Mouse (Mus musculus): ENCODE measurements around the gene C2. TPM values are rescaled to one million over a fixed set of nuclear protein-coding genes. Genes with fewer than 3 reads are reported as not detected.

C2 gene
- polyA plus RNA-seq, 1 experiment from 2014 or later: 0.86 TPM

DNA sequence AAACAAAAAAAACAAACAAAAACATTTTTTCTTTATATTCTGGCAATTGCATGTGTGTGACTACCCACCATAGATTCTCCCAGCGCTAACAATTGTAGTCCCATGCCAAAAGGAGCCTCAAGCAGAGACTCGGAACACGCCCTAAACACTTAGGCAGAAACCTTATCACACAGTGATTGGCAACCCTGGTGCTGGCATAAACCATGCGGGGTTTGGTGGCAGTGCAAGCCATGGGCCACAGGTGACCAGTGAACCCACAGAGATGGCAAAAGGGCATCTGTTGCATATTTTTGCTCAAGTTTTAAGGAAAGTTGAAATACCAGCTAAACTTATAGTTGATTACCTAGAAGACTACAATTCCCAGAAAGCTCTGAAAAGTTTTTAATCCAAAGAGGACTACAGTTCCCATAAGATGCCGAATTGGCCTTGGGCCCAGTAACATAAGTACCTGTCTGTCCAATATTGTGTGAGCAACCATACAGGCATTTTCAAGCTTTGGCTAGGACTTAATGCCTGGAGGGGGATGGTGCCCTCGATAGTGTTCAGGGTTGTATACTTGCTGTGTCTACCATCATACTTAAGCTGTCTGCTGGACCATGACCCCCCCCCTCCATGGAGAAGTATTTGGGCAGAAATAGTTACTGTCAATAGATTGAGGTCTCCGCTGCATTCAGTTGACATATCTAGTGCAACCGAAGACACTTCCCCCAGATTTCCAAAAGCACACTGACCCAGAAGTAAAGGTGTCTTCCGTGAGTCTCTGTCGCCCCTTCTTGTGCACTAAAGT, 499 bp downstream of the C2 start:
- Histone ChIP-seq H3K4me3 (ENCODE audit: inconsistent target) (peak overlapping the region; percentile 40), H3K36me3 (ENCODE audit: inconsistent target) (peaks cover 6% of the 10 kb centered on the region), H3K79me2 (ENCODE audit: inconsistent target) (peaks cover 35% of the 10 kb centered on the region), H3K27ac (peak overlapping the region; percentile 77)
- WGBS (ENCODE audit: missing documents): 25% methylated on average over 8 of the region's 10 CpGs

DNA sequence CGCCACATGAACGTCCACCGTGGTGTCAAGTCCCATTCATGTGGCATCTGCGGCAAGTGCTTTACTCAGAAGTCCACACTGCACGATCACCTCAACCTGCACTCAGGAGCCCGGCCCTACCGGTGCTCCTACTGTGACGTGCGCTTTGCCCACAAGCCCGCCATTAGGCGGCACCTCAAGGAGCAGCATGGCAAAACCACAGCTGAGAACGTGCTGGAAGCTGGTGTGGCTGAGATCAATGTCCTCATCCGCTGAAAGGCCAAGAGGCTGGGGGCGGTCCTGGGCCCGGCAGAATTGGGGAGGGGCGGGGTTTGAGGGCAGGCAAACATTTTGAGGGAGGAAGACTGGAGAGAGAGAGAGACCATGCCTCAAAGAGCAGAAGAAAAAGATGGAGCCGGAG, 1.7 kb downstream of the C2 start:
- H3K27ac ChIP-seq: no peak overlapping the region
- no peaks in the 10 kb centered on the region for H3K36me3 ChIP-seq (ENCODE audit: inconsistent target)
- 68% methylated on average over 17 of the region's 17 CpGs for WGBS (ENCODE audit: missing documents)
- H3K4me3 ChIP-seq (ENCODE audit: inconsistent target): no peak overlapping the region
- peaks cover 24% of the 10 kb centered on the region for H3K79me2 ChIP-seq (ENCODE audit: inconsistent target)

- WGBS (ENCODE audit: missing documents): 90% methylated on average over 11 of the region's 15 CpGs
- Histone ChIP-seq H3K79me2 (ENCODE audit: inconsistent target) (peaks cover 17% of the 10 kb centered on the region), H3K36me3 (ENCODE audit: inconsistent target) (no peaks in the 10 kb centered on the region), H3K27ac (no peak overlapping the region), H3K4me3 (ENCODE audit: inconsistent target) (no peak overlapping the region)
Observed at GRCm38 (mm10) chr17:34895724-34896123, 2.3 kb downstream of the C2 start.

DNA sequence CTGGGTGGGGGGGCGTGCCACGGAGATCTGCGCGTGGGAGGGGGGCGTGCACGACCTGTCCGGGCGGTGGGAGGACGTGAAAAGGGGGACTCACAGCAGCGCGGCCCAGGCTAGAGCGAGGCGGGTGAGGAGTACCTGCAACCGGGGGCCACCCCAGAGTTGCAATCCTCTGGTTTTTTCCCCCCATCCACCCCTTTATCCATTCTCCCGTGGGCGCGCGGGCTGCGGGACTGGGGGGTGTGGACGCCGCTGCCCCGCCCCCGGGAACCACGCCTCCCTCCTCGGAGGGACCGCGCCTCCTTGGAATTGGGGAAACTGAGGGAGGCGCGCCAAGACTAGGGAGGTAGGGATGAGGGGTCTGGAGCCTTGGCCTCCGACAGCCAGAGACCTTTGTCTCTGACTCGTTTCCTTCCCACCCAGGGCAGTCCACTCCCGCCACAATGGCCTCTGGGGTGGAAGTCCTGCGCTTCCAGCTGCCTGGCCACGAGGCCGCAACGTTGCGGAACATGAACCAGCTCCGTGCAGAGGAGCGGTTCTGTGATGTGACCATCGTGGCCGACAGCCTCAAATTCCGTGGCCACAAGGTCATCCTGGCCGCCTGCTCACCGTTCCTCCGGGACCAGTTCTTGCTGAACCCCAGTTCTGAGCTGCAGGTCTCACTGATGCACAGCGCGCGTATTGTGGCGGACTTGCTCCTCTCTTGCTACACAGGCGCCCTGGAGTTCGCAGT, 3.1 kb downstream of the C2 start:
- Histone ChIP-seq H3K4me3 (ENCODE audit: inconsistent target) (peak overlapping the region; percentile 26; the same call in 1 of the 2 replicates), H3K79me2 (ENCODE audit: inconsistent target) (peaks cover 10% of the 10 kb centered on the region), H3K27ac (no peak overlapping the region), H3K36me3 (ENCODE audit: inconsistent target) (no peaks in the 10 kb centered on the region)
- 22% methylated on average over 42 of the region's 51 CpGs for WGBS (ENCODE audit: missing documents)

- WGBS (ENCODE audit: missing documents): 4% methylated on average over 20 of the region's 51 CpGs
- H3K36me3 ChIP-seq (ENCODE audit: inconsistent target): no peaks in the 10 kb centered on the region
- peak overlapping the region; percentile 14; the same call in 1 of the 2 replicates for H3K4me3 ChIP-seq (ENCODE audit: inconsistent target)
- peak overlapping the region; percentile 54 for H3K27ac ChIP-seq
- peaks cover 2% of the 10 kb centered on the region for H3K79me2 ChIP-seq (ENCODE audit: inconsistent target)
Observed at GRCm38 (mm10) chr17:34894074-34894597, 3.9 kb downstream of the C2 start.

DNA sequence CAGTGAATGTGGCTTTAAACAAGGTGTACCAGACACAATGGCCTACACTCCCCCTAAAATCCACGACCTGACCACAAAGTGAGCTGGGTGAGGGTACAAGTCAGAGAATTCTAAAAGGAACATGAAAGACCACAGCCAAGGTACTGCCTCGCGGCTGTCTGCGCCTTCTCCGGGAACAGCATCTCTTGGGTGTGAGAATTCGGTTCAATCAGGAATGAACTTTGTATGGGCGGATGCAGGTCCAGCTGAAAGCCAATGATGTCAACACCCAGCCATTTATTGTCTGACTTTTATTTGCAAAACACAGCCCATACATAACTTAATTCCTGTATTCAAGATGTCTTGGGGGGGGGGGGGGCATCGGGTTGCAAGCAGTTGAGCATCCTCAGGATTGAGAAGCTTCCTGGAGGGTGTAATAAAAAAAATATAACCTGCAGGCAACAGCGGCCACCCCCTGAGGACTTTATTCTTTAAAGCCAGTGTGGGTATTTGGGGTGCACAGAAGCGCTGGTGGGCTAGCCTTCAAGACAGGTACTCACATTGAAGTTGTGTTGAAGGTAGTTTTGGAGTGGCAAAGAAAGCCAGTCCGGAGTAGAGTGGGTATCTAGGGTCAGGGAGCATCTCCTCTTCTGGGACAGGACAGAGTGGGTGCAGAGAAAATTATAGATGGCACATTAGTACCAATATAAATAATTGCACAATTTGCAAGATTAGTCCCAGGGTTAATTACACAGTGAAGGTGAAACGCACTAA, 4.8 kb downstream of the C2 start:
- Histone ChIP-seq H3K79me2 (ENCODE audit: inconsistent target) (no peaks in the 10 kb centered on the region), H3K36me3 (ENCODE audit: inconsistent target) (no peaks in the 10 kb centered on the region), H3K4me3 (ENCODE audit: inconsistent target) (peak overlapping the region; percentile 14; the same call in 1 of the 2 replicates), H3K27ac (peak overlapping the region; percentile 54)
- WGBS (ENCODE audit: missing documents): 91% methylated on average over 12 of the region's 12 CpGs

DNA sequence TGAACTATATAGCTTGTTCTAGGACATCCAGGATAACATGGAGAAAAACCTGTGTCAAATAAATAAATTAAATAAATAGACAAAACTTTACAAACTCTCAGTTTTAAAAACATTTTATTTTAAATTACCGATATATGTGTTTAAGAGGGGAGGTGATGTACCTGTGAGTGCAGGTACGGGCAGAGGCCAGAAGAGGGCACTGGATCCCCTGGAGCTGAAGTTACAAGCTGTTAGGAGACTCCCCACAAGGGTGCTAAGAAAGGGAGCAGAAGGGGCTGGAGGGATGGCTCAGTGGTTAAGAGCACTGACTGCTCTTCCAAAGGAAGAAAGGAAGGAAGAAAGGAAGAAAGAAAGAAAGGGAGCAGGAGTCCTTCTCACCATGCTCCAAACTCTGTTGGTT, 6.7 kb downstream of the C2 start:
- no peak overlapping the region for H3K27ac ChIP-seq
- H3K4me3 ChIP-seq (ENCODE audit: inconsistent target): no peak overlapping the region
- 100% methylated on average over 2 of the region's 2 CpGs for WGBS (ENCODE audit: missing documents)

GRCm38 (mm10) chr17:34890074-34890743, 7.9 kb downstream of the C2 start:
- H3K36me3 ChIP-seq (ENCODE audit: inconsistent target): no peaks in the 10 kb centered on the region
- WGBS (ENCODE audit: missing documents): 93% methylated on average over 12 of the region's 12 CpGs
- H3K27ac ChIP-seq: no peak overlapping the region
- H3K79me2 ChIP-seq (ENCODE audit: inconsistent target): no peaks in the 10 kb centered on the region
- H3K4me3 ChIP-seq (ENCODE audit: inconsistent target): no peak overlapping the region

More for the DNA sequence above, 6.7 kb downstream of the C2 start:
- Histone ChIP-seq H3K36me3 (ENCODE audit: inconsistent target) (no peaks in the 10 kb centered on the region), H3K79me2 (ENCODE audit: inconsistent target) (no peaks in the 10 kb centered on the region)

GRCm38 (mm10) chr17:34887942-34888341, 10.1 kb downstream of the C2 start:
- WGBS (ENCODE audit: missing documents): 42% methylated on average over 5 of the region's 5 CpGs
- no peak overlapping the region for H3K4me3 ChIP-seq (ENCODE audit: inconsistent target)
- H3K27ac ChIP-seq: no peak overlapping the region

DNA sequence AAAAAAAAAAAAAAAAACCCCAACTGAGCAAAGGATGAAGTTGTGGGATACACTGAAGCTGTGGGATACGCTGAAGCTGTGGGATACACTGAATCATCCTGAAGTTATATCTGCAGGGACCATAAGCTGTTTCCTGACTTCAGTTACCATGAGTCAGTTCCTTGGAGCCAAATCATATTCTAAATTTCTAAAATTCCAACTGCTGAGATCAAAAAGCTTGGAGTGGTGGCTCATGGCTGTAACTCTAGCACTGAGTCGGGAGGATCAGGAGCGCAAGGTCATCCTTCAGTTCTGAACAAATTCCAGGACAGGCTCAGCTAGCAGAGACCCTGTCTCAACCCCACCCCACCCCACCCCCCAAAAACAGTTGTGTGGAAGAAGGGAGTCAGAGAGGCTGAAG, 12.4 kb downstream of the C2 start:
- Histone ChIP-seq H3K27ac (no peak overlapping the region), H3K79me2 (ENCODE audit: inconsistent target) (no peaks in the 10 kb centered on the region), H3K36me3 (ENCODE audit: inconsistent target) (no peaks in the 10 kb centered on the region), H3K4me3 (ENCODE audit: inconsistent target) (no peak overlapping the region)
- WGBS (ENCODE audit: missing documents): 97% methylated on average over 3 of the region's 3 CpGs

More at GRCm38 (mm10) chr17:34887942-34888341, 10.1 kb downstream of the C2 start:
- no peaks in the 10 kb centered on the region for H3K79me2 ChIP-seq (ENCODE audit: inconsistent target)
- H3K36me3 ChIP-seq (ENCODE audit: inconsistent target): no peaks in the 10 kb centered on the region

GRCm38 (mm10) chr17:34884704-34885103, 13.4 kb downstream of the C2 start:
- Histone ChIP-seq H3K27ac (no peak overlapping the region), H3K36me3 (ENCODE audit: inconsistent target) (no peaks in the 10 kb centered on the region), H3K4me3 (ENCODE audit: inconsistent target) (no peak overlapping the region), H3K79me2 (ENCODE audit: inconsistent target) (no peaks in the 10 kb centered on the region)
- 95% methylated on average over 6 of the region's 6 CpGs for WGBS (ENCODE audit: missing documents)

GRCm38 (mm10) chr17:34883332-34883731, 14.7 kb downstream of the C2 start:
- WGBS (ENCODE audit: missing documents): 23% methylated on average over 3 of the region's 3 CpGs
- no peaks in the 10 kb centered on the region for H3K36me3 ChIP-seq (ENCODE audit: inconsistent target)
- H3K79me2 ChIP-seq (ENCODE audit: inconsistent target): no peaks in the 10 kb centered on the region
- no peak overlapping the region for H3K4me3 ChIP-seq (ENCODE audit: inconsistent target)
- H3K27ac ChIP-seq: peak overlapping the region; percentile 19

DNA sequence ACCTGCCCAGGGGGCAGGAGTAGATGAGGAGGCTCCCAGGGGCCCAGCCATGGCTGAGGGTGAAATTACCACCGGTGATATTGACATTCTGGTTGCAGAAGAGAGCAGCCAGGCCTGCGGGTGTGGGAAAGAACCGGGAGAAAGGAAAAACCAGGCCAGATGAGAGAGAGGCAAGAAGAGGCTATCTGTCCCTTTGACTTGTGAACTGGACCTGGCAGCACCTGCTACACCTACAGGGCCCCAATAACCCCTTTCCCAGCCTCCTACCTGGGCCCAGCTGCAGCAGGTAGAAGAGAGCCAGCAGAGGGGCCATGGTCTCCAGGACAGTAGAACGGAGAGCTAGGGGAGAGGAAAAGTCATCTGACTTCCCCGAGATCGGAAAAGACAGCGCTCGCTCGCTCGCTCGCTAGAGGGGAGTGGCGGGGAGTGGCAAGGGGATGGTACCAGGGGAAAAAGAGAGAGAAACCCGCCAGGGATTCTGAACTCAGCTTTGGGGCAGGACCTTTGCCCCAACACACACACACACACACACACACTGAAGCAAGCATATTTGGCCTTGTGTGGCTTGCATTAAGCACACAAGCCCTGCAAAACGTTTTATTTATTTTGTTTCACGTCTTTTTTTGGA, 16.3 kb downstream of the C2 start, which contains the start of gene Gm20547:
TSS of gene Gm20547 (minus strand) at position 360 of the 628 bp plus-strand sequence.
- Histone ChIP-seq H3K27ac (peak within 1 kb of the TSS; percentile 19; the same call in 1 of the 2 replicates), H3K4me3 (ENCODE audit: inconsistent target) (no peak within 1 kb of the TSS), H3K36me3 (ENCODE audit: inconsistent target) (no peaks in the 10 kb centered on the region), H3K79me2 (ENCODE audit: inconsistent target) (no peaks in the 10 kb centered on the region)
- 93% methylated on average over 14 of the region's 15 CpGs for WGBS (ENCODE audit: missing documents)

Measured in macrophage (primary cell).